Mouse (Mus musculus): Measurements from ENCODE around the gene Lpar1.
"Not testable (repeated sequence)": the region's sequence is repeated elsewhere in the genome, so short reads cannot be mapped to it uniquely, and the experiment has no call there.

The Lpar1 gene

DNA sequence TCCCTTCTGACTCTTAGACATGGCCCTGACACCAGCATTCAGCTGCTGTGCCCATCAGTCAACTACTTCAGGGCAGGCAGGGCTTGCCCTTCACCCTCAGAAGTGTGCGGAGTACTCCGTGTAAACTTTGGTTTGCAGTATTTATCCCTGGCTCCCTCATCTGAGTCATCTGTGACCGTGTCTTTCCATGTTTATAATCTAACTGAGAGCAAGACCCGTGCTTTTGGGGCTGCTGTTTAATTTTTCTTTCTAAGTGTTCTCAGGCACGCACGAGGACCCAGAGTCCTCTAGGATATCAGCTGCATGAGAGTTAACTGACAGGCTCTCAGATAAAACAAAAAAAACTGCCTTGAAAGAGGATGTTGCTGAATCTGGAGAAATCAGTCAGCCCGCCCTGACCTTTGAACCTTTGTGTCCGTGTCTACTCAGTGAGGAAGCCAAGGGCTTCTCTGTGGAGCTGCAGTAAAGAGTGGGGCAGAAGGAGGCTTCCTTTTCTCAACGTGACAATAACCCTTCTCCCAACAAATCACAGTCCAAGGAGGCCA, 7.7 kb downstream of the Lpar1 start:
- in situ Hi-C loops (cut with MboI), result no loop called here

DNA sequence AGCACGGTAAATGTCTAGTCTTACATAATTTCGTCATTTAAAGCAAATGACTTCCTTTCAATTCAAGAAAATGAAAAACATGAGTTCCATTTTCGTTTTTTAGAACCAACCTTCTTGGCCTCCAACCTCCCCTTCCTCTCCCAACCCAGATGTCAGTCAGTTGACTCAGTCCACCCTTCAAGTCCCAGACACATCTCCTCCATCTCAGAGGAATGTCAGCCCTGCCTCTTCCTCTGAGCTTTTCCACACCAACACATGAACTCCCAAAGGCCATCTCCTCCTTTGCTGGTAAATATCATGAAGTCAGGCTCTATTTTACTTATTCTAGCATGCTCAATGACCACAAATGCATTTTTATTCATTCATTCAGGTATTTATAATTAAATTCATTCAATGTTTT, 10.5 kb downstream of the Lpar1 start:
- in situ Hi-C loops (cut with MboI), result no loop called here

GRCm38 (mm10) chr4:58542656-58543055, 11.0 kb downstream of the Lpar1 start:
- in situ Hi-C loops (cut with MboI), result not testable (repeated sequence)

DNA sequence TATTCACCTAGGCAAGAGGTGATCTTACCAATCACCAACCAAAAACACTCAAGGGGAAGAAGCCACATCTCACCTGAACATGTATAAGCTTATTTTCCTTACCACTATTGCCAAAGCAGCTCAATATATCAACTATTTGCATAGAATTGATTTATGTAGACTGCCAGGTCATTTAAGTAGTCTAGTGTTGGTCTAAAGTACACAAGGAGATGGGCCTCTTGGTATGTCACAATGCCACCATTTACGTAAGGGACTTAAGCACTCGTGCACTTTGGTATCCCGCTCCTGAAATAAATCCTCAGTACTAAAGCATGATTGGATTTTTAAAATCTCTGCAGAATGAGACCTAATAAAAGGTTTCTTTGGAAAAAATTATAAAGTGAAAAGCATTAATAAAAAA, 12.9 kb downstream of the Lpar1 start:
- in situ Hi-C loops (cut with MboI), result no loop called here

GRCm38 (mm10) chr4:58540385-58540784, 13.3 kb downstream of the Lpar1 start:
- in situ Hi-C loops (cut with MboI), result no loop called here

- in situ Hi-C loops (cut with MboI), result no loop called here
Measured at GRCm38 (mm10) chr4:58538696-58539095, 15.0 kb downstream of the Lpar1 start.

- in situ Hi-C loops (cut with MboI), result no loop called here
Measured at GRCm38 (mm10) chr4:58535754-58536153, 17.9 kb downstream of the Lpar1 start.

- in situ Hi-C loops (cut with MboI), result no loop called here
Measured at GRCm38 (mm10) chr4:58534726-58535350, 18.9 kb downstream of the Lpar1 start.

GRCm38 (mm10) chr4:58534141-58534571, 19.5 kb downstream of the Lpar1 start:
- in situ Hi-C loops (cut with MboI), result no loop called here

DNA sequence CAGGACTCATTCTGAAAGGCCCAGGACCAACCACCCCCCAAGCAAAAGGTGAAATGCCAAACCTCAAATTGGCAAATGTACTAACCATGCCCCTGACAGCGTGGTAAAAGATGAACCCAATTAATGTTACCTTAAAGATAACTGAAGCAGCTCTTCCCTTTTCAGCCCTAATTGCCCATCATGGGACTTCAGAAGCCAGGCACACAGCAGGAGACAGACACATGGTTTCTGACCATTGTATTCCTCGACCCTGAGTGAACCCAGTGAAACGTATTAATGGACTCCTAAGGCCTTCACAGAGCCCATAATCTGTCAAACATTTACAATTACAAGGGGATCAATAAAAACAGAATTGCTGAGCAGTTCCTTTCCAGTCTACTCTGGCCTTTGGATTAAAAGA, 20.2 kb downstream of the Lpar1 start:
- in situ Hi-C loops (cut with MboI), result no loop called here

DNA sequence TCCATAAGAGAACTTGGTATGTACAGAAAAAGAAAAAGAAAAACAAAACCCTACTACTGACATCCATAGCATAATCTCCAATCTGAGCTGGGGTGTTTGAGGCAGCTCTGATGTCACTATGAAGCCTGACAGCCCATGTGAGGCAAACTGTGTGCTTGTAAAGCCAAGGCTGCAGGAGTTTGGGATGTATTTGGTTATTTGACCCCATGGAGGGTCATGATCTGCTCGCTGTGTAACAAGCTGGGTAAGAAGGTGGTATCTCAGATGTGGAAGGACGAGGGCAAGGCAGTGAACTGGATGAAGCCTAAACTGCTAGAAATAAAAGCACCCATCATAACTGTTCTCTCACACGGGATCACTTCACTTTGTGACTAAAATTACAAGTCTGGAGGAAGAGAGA, 21.4 kb downstream of the Lpar1 start:
- in situ Hi-C loops (cut with MboI), result no loop called here

DNA sequence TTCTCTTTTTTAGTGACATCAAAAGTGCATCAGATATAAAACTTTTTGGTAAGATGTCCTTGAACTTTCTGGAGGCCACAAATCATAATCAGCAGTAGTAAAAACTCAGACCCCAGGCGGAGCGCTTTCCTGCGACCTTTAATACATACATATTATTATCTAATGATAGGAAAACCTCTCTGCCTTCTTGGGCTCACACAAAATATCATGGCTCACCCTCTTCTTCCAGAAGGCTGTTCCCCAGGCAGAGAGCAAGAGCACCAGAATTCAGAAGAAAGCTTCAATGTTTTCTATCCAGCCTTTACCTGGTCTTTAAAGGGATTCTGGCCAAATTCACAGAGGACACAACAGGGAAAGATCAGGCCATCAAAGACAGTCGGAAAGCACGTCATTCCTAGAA, 23.0 kb downstream of the Lpar1 start:
- in situ Hi-C loops (cut with MboI), result no loop called here

DNA sequence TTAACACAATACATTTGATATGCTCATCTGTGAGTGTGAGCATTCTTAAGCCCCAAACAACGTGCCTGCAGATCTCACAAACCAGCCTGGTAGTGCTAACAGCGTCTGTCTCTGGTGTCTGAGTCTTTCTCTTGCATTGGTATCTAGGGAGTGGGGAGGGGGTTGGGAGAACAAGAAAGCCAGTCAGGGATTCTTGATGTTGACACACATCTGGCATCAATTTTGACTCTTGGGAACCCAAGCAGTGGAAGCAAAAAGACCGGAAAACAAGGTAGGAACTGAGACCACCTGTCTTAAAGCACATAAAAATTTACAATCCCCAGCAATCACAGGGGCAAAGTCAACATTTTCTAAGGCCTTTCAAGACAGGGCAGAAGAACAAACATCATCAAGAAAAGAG, 23.4 kb downstream of the Lpar1 start:
- in situ Hi-C loops (cut with MboI), result no loop called here

GRCm38 (mm10) chr4:58527852-58528251, 25.8 kb downstream of the Lpar1 start:
- in situ Hi-C loops (cut with MboI), result no loop called here

DNA sequence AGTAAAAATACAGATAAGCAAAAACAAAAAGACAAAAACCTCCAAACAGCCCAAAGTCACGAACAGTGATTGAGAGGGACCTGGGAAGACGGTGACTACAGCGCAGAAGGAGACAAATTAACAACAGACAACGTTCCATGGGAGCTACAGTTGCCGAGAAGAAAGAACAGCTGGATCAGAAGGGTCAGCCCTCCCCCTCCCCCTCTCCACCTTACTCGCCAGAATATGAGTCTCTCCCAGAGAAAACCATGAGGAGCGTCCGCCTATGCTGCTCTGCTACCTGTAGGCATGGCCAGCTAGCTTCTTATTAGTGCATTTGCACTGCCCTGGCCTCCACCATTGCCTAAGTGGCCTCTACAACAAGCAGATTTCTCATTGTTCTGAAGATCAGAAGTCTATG, 32.6 kb downstream of the Lpar1 start:
- in situ Hi-C loops (cut with MboI), result no loop called here

GRCm38 (mm10) chr4:58520531-58520930, 33.2 kb downstream of the Lpar1 start:
- in situ Hi-C loops (cut with MboI), result no loop called here

- in situ Hi-C loops (cut with MboI), result no loop called here
Measured at GRCm38 (mm10) chr4:58519891-58520290, 33.8 kb downstream of the Lpar1 start.

- in situ Hi-C loops (cut with MboI), result no loop called here
Measured at GRCm38 (mm10) chr4:58518215-58518988, 35.3 kb downstream of the Lpar1 start.

DNA sequence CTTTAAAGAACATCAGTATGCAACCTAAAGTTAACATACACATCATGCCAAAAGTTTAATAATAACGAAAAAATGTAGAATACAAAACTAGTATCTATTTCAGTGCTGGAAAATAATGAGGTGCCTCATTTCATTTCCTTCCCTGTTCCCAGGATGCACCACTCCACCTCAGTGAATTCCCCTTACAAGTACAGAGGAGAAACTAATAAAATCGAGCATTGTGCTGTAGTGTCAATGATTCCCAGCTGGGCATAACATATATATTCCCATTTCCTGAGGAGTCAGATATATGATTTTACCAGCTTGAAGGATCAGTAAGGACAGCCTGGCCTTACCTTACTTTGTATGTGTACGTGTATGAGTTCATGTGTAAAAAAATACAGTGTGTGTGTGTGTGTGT, 36.9 kb downstream of the Lpar1 start:
- in situ Hi-C loops (cut with MboI), result no loop called here

- in situ Hi-C loops (cut with MboI), result no loop called here
Measured at GRCm38 (mm10) chr4:58516221-58516620, 37.5 kb downstream of the Lpar1 start.

GRCm38 (mm10) chr4:58511554-58511953, 42.1 kb downstream of the Lpar1 start:
- in situ Hi-C loops (cut with MboI), result no loop called here

DNA sequence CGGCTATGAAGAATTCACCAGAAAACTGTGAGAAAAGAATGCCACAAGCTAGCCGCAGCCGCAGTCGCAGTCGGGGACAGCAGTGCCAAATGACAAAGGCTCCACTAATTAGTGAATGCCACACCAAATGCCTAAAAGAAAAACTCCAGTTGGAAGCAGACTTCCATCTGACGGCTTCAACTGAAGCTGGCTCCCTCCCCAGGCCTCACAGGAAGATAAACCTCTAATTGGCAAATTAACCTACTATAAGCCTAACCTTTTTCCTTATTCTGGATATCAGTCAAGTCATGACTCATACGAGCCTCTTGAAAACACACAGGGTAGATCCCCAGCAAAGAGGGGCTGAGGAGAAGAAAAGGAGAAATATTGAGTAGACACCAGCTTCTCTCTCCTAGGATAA, 44.9 kb downstream of the Lpar1 start:
- in situ Hi-C loops (cut with MboI), result no loop called here

GRCm38 (mm10) chr4:58507536-58507935, 46.2 kb downstream of the Lpar1 start:
- in situ Hi-C loops (cut with MboI), result no loop called here

Data from mature B cell (primary cell).